Mouse (Mus musculus) G1E (cell line): ENCODE results near the gene Rpl36al. TPM values are rescaled to one million over a fixed set of nuclear protein-coding genes. Genes with fewer than 3 reads are reported as not detected.

ENCODE experiments used
- ATAC-seq: 2 replicates; pipeline ENCODE4 v1.8.0; 2016; ENCODE audit warnings: mild to moderate bottlenecking; ENCODE audit not compliant: insufficient number of reproducible peaks, poor library complexity, low FRiP score, severe bottlenecking; ENCODE audit errors: extremely low read depth
- DNase-seq: peaks from one replicate; pipeline ENCODE4 v3.0.0; 2012; ENCODE audit warnings: low spot score
- H3K27me3 ChIP-seq: 2 replicates; pipeline ENCODE4 v1.6.1; 2012; ENCODE audit warnings: mild to moderate bottlenecking, low read length, inconsistent platforms; ENCODE audit not compliant: insufficient read depth
- H3K36me3 ChIP-seq: replicated peaks from 2 replicates; pipeline ENCODE3; 2012; ENCODE audit warnings: mild to moderate bottlenecking, inconsistent platforms
- H3K4me1 ChIP-seq: 2 replicates; pipeline ENCODE4 v1.6.1; 2012; ENCODE audit warnings: low read depth, low read length, inconsistent platforms, mixed read lengths; ENCODE audit not compliant: insufficient read depth
- H3K4me3 ChIP-seq: 2 replicates; pipeline ENCODE4 v1.5.1; 2012; ENCODE audit warnings: low read depth, mild to moderate bottlenecking, inconsistent platforms, low read length, moderate library complexity, mixed read lengths
- H3K9me3 ChIP-seq: replicated peaks from 2 replicates; pipeline ENCODE4 v1.6.1; 2012; ENCODE audit warnings: inconsistent platforms
- CTCF ChIP-seq: IDR thresholded peaks from 2 replicates; pipeline ENCODE4 v1.5.1; 2012; ENCODE audit warnings: low read depth, low read length, inconsistent platforms, mixed read lengths
- GATA1 ChIP-seq: IDR thresholded peaks from 2 replicates; pipeline ENCODE4 v1.6.1; 2012; ENCODE audit warnings: borderline replicate concordance, low read length, inconsistent platforms, mixed read lengths
- GATA2 ChIP-seq: IDR thresholded peaks from 2 replicates; pipeline ENCODE4 v1.6.1; 2012; ENCODE audit warnings: low read depth, low read length, inconsistent platforms, borderline replicate concordance
- POLR2AphosphoS5 ChIP-seq: IDR thresholded peaks from 2 replicates; pipeline ENCODE4 v1.6.1; 2012; ENCODE audit warnings: low read depth, low read length, inconsistent platforms; ENCODE audit not compliant: insufficient replicate concordance
- TAL1 ChIP-seq: conservative IDR thresholded peaks from 2 replicates; pipeline ENCODE4 v1.6.1; 2012; ENCODE audit warnings: low read depth, low read length, inconsistent platforms, mixed read lengths
- polyA plus RNA-seq: library from polyadenylated mRNA; stranded (reverse); fragments of >175 nt; gene quantifications from 2 replicates; pipeline ENCODE4 v1.2.3, GENCODE M21; 2012
- total RNA-seq, 2 experiments: library from RNA; stranded (forward) in 1 of 2; stranded (reverse) in 1 of 2; fragments of 200-1000 nt in 1 of 2; fragments of >200 nt in 1 of 2; fragmentation: Nextera tagmentation in 1 of 2; gene quantifications; 2 replicates each; pipeline ENCODE4 v1.2.3; 2014 to 2017

The Rpl36al gene
- total and polyA plus RNA-seq, 3 experiments: 113 to 1,699 (median 258) TPM

- Histone ChIP-seq H3K27me3 (no peaks in the 10 kb centered on the region), H3K4me3 (peak within 1 kb of the TSS; percentile 100), H3K9me3 (no peaks in the 10 kb centered on the region), H3K36me3 (peaks cover 54% of the 10 kb centered on the region), H3K4me1 (peaks cover 46% of the 10 kb centered on the region)
- TF ChIP-seq TAL1: no peak
- no peak for TF ChIP-seq GATA1
- DNase-seq (peak; percentile 81), ATAC-seq (peak; percentile 50)
These were observed 12.8 kb upstream of the Rpl36al start, which contains the start of gene Gm49383 for GRCm38 (mm10) chr12:69196444-69197377. Gene Gm49383, minus strand, starts transcription at chr12:69197104.

GRCm38 (mm10) chr12:69192637-69193036, 8.8 kb upstream of the Rpl36al start:
- ATAC-seq: no peak
- Histone ChIP-seq H3K4me1 (peaks cover 29% of the 10 kb centered on the region), H3K27me3 (no peaks in the 10 kb centered on the region), H3K9me3 (no peaks in the 10 kb centered on the region), H3K36me3 (peaks cover 55% of the 10 kb centered on the region), H3K4me3 (no peak overlapping the region)
- TF ChIP-seq TAL1 (no peak), GATA1 (no peak), GATA2 (no peak), CTCF (no peak), POLR2AphosphoS5 (no peak)
- DNase-seq: no peak

GRCm38 (mm10) chr12:69191396-69191795, 7.5 kb upstream of the Rpl36al start:
- Histone ChIP-seq H3K4me1 (peaks cover 38% of the 10 kb centered on the region), H3K4me3 (no peak overlapping the region), H3K27me3 (no peaks in the 10 kb centered on the region), H3K9me3 (no peaks in the 10 kb centered on the region), H3K36me3 (peaks cover 64% of the 10 kb centered on the region)
- TF ChIP-seq GATA1 (no peak), CTCF (no peak)
- ATAC-seq: no peak
- no peak for DNase-seq

- H3K9me3 ChIP-seq: no peaks in the 10 kb centered on the region
- peaks cover 42% of the 10 kb centered on the region for H3K4me1 ChIP-seq
- H3K27me3 ChIP-seq: no peaks in the 10 kb centered on the region
- H3K36me3 ChIP-seq: peaks cover 65% of the 10 kb centered on the region
- TF ChIP-seq CTCF (no peak), GATA1 (no peak), TAL1 (no peak), GATA2 (no peak), POLR2AphosphoS5 (no peak)
- no peak for ATAC-seq
- no peak overlapping the region for H3K4me3 ChIP-seq
- DNase-seq: no peak
These were observed 6.6 kb upstream of the Rpl36al start for GRCm38 (mm10) chr12:69190522-69190921.

GRCm38 (mm10) chr12:69190074-69190473, 6.2 kb upstream of the Rpl36al start:
- no peak for ATAC-seq
- Histone ChIP-seq H3K4me3 (no peak overlapping the region), H3K36me3 (peaks cover 70% of the 10 kb centered on the region), H3K9me3 (no peaks in the 10 kb centered on the region), H3K4me1 (peaks cover 47% of the 10 kb centered on the region), H3K27me3 (no peaks in the 10 kb centered on the region)
- DNase-seq: no peak
- TF ChIP-seq CTCF (no peak), GATA2 (no peak), TAL1 (no peak), POLR2AphosphoS5 (no peak), GATA1 (no peak)

- Histone ChIP-seq H3K4me1 (peaks cover 43% of the 10 kb centered on the region), H3K4me3 (peak overlapping the region; percentile 45; the same call in 1 of the 2 replicates), H3K36me3 (peaks cover 62% of the 10 kb centered on the region), H3K27me3 (no peaks in the 10 kb centered on the region), H3K9me3 (no peaks in the 10 kb centered on the region)
- DNase-seq: no peak
- TF ChIP-seq TAL1: no peak
- TF ChIP-seq GATA2: no peak
- TF ChIP-seq POLR2AphosphoS5: no peak; the same call in 1 of the 2 replicates
- TF ChIP-seq CTCF: no peak
- TF ChIP-seq GATA1: no peak
- no peak for ATAC-seq
These were observed 3.1 kb upstream of the Rpl36al start for GRCm38 (mm10) chr12:69186811-69187471.
